Mouse (Mus musculus) bone marrow, adult 2 months (tissue): ENCODE measurements around the gene Dok4.

ENCODE experiments used
- CTCF ChIP-seq: fragments of 200-500 bp; IDR thresholded peaks from 2 replicates; pipeline ENCODE4 v1.5.1; 2011; ENCODE audit warnings: low read length, control low read depth; ENCODE audit not compliant: control insufficient read depth, insufficient read depth
- POLR2A ChIP-seq: fragments of 200-500 bp; IDR thresholded peaks from 2 replicates; pipeline ENCODE4 v1.6.1; 2011; ENCODE audit warnings: low read depth, mild to moderate bottlenecking, control low read depth, low read length, borderline replicate concordance; ENCODE audit not compliant: control insufficient read depth

DNA sequence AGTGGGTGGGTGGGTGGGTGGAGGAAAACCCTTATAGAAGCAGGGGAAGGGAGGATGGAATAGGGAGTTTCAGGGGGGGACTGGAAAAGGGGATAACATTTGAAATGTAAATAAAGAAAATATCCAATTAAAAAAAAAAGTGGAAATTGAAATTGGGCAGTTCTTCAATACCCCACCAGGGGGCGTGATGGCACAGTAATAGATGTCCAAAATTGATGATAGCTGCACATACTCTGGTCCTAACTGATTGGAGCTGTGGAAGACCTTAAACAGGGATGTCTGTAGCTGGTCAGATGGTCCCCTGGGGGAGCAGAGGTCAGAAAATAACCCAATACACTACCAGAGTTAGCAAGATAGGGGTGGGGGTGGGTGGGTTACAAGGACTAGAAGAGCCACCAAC lies 61.6 kb downstream of the Dok4 start:
- TF ChIP-seq CTCF (peak; percentile 17; the same call in 1 of the 2 replicates), POLR2A (no peak)
